Mouse (Mus musculus) CH12.LX (cell line): ENCODE results near the gene Gm49387. TPM values are rescaled to one million over a fixed set of nuclear protein-coding genes. Genes with fewer than 3 reads are reported as not detected.

Source experiments
- DNase-seq: peaks from one replicate; pipeline ENCODE4 v3.0.0-alpha.2; 2013; ENCODE audit errors: extremely low read depth
- H3K27ac ChIP-seq: 2 replicates; pipeline ENCODE4 v1.5.1; 2012; ENCODE audit warnings: low read depth, mild to moderate bottlenecking, control low read depth, moderate library complexity; ENCODE audit not compliant: insufficient read depth
- H3K27me3 ChIP-seq: replicated peaks from 2 replicates; pipeline ENCODE3; 2012; ENCODE audit warnings: inconsistent platforms
- H3K36me3 ChIP-seq, 2 experiments: replicated peaks in 1 of 2; 2 replicates each; pipeline versions ENCODE3 to v1.6.1; 2012; ENCODE audit warnings: inconsistent platforms in 1 of 2, low read length in 1 of 2, mild to moderate bottlenecking in 1 of 2, mixed read lengths in 1 of 2, moderate library complexity in 1 of 2; ENCODE audit not compliant: control insufficient read depth in 1 of 2, insufficient read depth in 1 of 2
- H3K4me1 ChIP-seq, 2 experiments: 2 replicates each; pipeline ENCODE4 v1.6.1; 2012; ENCODE audit warnings: inconsistent platforms in 1 of 2, moderate library complexity in 1 of 2; ENCODE audit not compliant: insufficient read depth in 2 of 2, control insufficient read depth in 1 of 2
- H3K4me2 ChIP-seq: 2 replicates; pipeline ENCODE4 v1.6.1; 2012; ENCODE audit warnings: low read depth, mild to moderate bottlenecking, control low read depth; ENCODE audit not compliant: poor library complexity, insufficient read depth, severe bottlenecking
- H3K4me3 ChIP-seq, 3 experiments: fragments of 150-350 bp in 1 of 3; sonication (generic) in 1 of 3; replicated peaks in 1 of 3; 2 replicates each; pipeline versions ENCODE3 to v1.5.1; 2011 to 2012; ENCODE audit warnings: low read depth in 2 of 3, low read length in 2 of 3, mild to moderate bottlenecking in 2 of 3, moderate library complexity in 2 of 3, control low read depth in 1 of 3, improper control_type of control experiment in 1 of 3, inconsistent platforms in 1 of 3, mixed read lengths in 1 of 3; ENCODE audit not compliant: poor library complexity in 1 of 3
- H3K79me2 ChIP-seq: replicated peaks from 2 replicates; pipeline ENCODE4 v1.6.1; 2012; ENCODE audit warnings: mild to moderate bottlenecking, moderate library complexity; ENCODE audit not compliant: control insufficient read depth, poor library complexity, insufficient read depth, severe bottlenecking; ENCODE audit errors: extremely low read depth
- H3K9ac ChIP-seq: 2 replicates; pipeline ENCODE4 v1.6.1; 2012; ENCODE audit warnings: low read depth, mild to moderate bottlenecking, control low read depth, moderate library complexity; ENCODE audit not compliant: insufficient read depth
- H3K9me3 ChIP-seq: replicated peaks from 2 replicates; pipeline ENCODE3; 2012; ENCODE audit warnings: low read length, inconsistent platforms, mixed read lengths
- CHD1 ChIP-seq: IDR thresholded peaks from 2 replicates; pipeline ENCODE4 v1.6.1; 2012; ENCODE audit warnings: low read depth, low read length, improper control_type of control experiment, inconsistent platforms
- CHD2 ChIP-seq: IDR thresholded peaks from 2 replicates; pipeline ENCODE4 v1.6.1; 2011; ENCODE audit warnings: low read length, improper control_type of control experiment
- CTCF ChIP-seq, 2 experiments: IDR thresholded peaks in 1 of 2; conservative IDR thresholded peaks in 1 of 2; 2 replicates each; pipeline ENCODE4 v1.5.1; 2011 to 2012; ENCODE audit warnings: low read depth in 2 of 2, low read length in 2 of 2, improper control_type of control experiment in 1 of 2, inconsistent platforms in 1 of 2, mild to moderate bottlenecking in 1 of 2, moderate library complexity in 1 of 2
- HCFC1 ChIP-seq: IDR thresholded peaks from 2 replicates; pipeline ENCODE4 v1.6.1; 2012; ENCODE audit warnings: low read depth, mild to moderate bottlenecking, inconsistent platforms, low read length, improper control_type of control experiment
- JUN ChIP-seq: IDR thresholded peaks from 2 replicates; pipeline ENCODE4 v1.6.1; 2011; ENCODE audit warnings: low read depth, mild to moderate bottlenecking, low read length, improper control_type of control experiment, moderate library complexity; ENCODE audit not compliant: insufficient read depth
- JUND ChIP-seq: conservative IDR thresholded peaks from 2 replicates; pipeline ENCODE4 v1.6.1; 2011; ENCODE audit warnings: low read depth, low read length, improper control_type of control experiment
- MAFK ChIP-seq: IDR thresholded peaks from 2 replicates; pipeline ENCODE4 v1.6.1; 2011; ENCODE audit warnings: low read length, improper control_type of control experiment; ENCODE audit not compliant: insufficient replicate concordance
- MAZ ChIP-seq: IDR thresholded peaks from 2 replicates; pipeline ENCODE4 v1.6.1; 2012; ENCODE audit warnings: low read depth, mild to moderate bottlenecking, inconsistent platforms, low read length, improper control_type of control experiment, moderate library complexity
- NRF1 ChIP-seq: IDR thresholded peaks from 2 replicates; pipeline ENCODE4 v1.6.1; 2014; ENCODE audit warnings: low read depth, mild to moderate bottlenecking, inconsistent platforms, low read length, improper control_type of control experiment, moderate library complexity
- PAX5 ChIP-seq: IDR thresholded peaks from 2 replicates; pipeline ENCODE4 v1.6.1; 2012; ENCODE audit warnings: low read length, inconsistent platforms, mixed read lengths
- POLR2AphosphoS2 ChIP-seq: IDR thresholded peaks from 2 replicates; pipeline ENCODE4 v1.6.1; 2011; ENCODE audit warnings: low read depth, low read length, improper control_type of control experiment
- RCOR1 ChIP-seq: conservative IDR thresholded peaks from 2 replicates; pipeline ENCODE4 v1.6.1; 2012; ENCODE audit warnings: low read depth, mild to moderate bottlenecking, inconsistent platforms, low read length, improper control_type of control experiment
- SIN3A ChIP-seq: IDR thresholded peaks from 2 replicates; pipeline ENCODE4 v1.6.1; 2012; ENCODE audit warnings: low read length, improper control_type of control experiment, inconsistent platforms
- SMC3 ChIP-seq: IDR thresholded peaks from 2 replicates; pipeline ENCODE4 v1.6.1; 2011; ENCODE audit warnings: low read depth, low read length, improper control_type of control experiment
- TCF12 ChIP-seq: IDR thresholded peaks from 2 replicates; pipeline ENCODE4 v1.6.1; 2014; ENCODE audit warnings: low read depth, mild to moderate bottlenecking, inconsistent platforms, low read length, improper control_type of control experiment
- USF1 ChIP-seq: IDR thresholded peaks from 2 replicates; pipeline ENCODE4 v1.6.1; 2014; ENCODE audit warnings: low read depth, mild to moderate bottlenecking, inconsistent platforms, low read length, improper control_type of control experiment
- dilution Hi-C: fragments of 300-500 bp; cut with MboI; formaldehyde crosslinking; loops from 2 replicates; pipeline ENCODE4 v1.14.3; 2020; ENCODE audit warnings: low sequenced_read_pairs; ENCODE audit not compliant: extremely low pct_unique_long_range_greater_than_20kb, extremely low pct_ligation_motif_present
- in situ Hi-C: fragments of 300-500 bp; cut with MboI; formaldehyde crosslinking; loops from 3 replicates; pipeline ENCODE4 v1.14.3; 2019; ENCODE audit warnings: low sequenced_read_pairs, low pct_ligation_motif_present, low pct_unique_long_range_greater_than_20kb, mixed read lengths
- polyA plus RNA-seq: library from polyadenylated mRNA; unstranded; fragments of >175 nt; gene quantifications from 2 replicates; pipeline ENCODE4 v1.2.1, GENCODE M21; 2012; ENCODE audit warnings: low read depth; ENCODE audit not compliant: insufficient read length
- total RNA-seq, 2 experiments: library from RNA; depleted of rRNA; stranded (reverse); fragments of 300-350 nt in 1 of 2; fragments of >200 nt in 1 of 2; gene quantifications; 2 replicates each; pipeline ENCODE4 v1.2.3; 2012 to 2014

The Gm49387 gene
- total and polyA plus RNA-seq, 3 experiments, result 0.71 TPM; not detected in 2

DNA sequence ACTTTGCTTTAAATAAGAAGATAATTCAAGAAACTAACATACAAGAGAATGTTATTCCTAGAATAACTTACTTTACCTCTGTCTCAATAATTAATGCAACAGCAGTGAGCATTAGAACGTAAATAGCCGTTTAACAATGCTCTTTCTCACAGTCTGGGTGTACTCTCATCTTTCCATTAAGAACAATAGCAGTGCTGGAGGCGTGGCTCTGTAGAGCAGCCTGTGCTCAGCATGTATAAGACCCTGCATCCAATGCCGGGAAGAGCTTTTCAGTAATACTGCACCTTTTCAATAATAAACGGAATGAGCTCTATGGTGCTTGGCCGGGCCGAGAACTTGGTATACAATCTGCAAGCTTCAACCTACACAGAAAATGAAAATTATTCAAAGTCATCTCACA, 10.0 kb downstream of the Gm49387 start:
- dilution Hi-C loops (no loop called here), in situ Hi-C loops (no loop called here)
- no peaks in the 10 kb centered on the region for H3K27me3 ChIP-seq
- H3K79me2 ChIP-seq, result no peaks in the 10 kb centered on the region
- no peaks in the 10 kb centered on the region for H3K9me3 ChIP-seq
- no peak overlapping the region for H3K4me3 ChIP-seq
- TF ChIP-seq JUND, result no peak
- TF ChIP-seq POLR2AphosphoS2, result no peak
- TF ChIP-seq SIN3A, result no peak
- H3K36me3 ChIP-seq, result peaks cover 0 to 20% of the 10 kb centered on the region in 2 experiments
- no peak overlapping the region for H3K9ac ChIP-seq
- no peak for DNase-seq
- H3K4me1 ChIP-seq, result no peaks in the 10 kb centered on the region
- no peak overlapping the region for H3K4me2 ChIP-seq
- H3K27ac ChIP-seq, result no peak overlapping the region

DNA sequence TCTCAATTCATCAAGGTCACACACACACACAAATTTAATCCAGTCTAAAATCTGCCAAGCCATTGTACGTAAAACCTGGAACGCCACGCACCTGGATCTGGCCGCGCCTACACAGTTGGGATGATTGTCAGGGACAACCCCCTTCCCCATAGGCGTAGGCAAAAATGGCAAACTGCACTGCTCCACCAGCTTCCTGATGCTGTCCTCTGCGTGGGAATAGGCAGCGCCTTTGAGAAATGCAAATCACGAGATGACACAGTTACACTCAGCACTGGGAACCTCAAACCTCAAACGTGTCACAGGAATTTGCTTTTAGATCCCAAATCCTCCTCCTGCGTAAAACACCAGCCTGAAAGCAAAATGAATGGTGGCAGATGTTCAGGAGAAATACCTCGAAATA, 17.9 kb downstream of the Gm49387 start:
- Histone ChIP-seq H3K79me2 (no peaks in the 10 kb centered on the region), H3K36me3 (peaks cover 4 to 37% of the 10 kb centered on the region in 2 experiments), H3K27ac (no peak overlapping the region), H3K9me3 (no peaks in the 10 kb centered on the region), H3K27me3 (no peaks in the 10 kb centered on the region), H3K9ac (no peak overlapping the region), H3K4me1 (peaks cover 4 to 5% of the 10 kb centered on the region in 2 experiments; a peak in 1 of 4 replicates), H3K4me3 (no peak overlapping the region), H3K4me2 (no peak overlapping the region)
- TF ChIP-seq CHD2 (no peak), CTCF (conservative IDR thresholded peaks at IDR 0.05 in 1 of 2, IDR thresholded peaks at IDR 0.05 in 1 of 2; ENCODE audit: low read depth in 2 of 2, low read length in 2 of 2) (no peak), JUN (no peak), SMC3 (no peak), RCOR1 (no peak), SIN3A (no peak), POLR2AphosphoS2 (no peak), USF1 (no peak), HCFC1 (no peak), NRF1 (no peak), MAFK (no peak), JUND (no peak), MAZ (no peak), TCF12 (no peak), CHD1 (no peak), PAX5 (no peak)
- dilution Hi-C loops (no loop called here), in situ Hi-C loops (no loop called here)
- no peak for DNase-seq
